Mouse (Mus musculus) intestine, embryonic 15.5 days (tissue): ENCODE measurements around the gene Map2k3. TPM values are rescaled to one million over a fixed set of nuclear protein-coding genes. Genes with fewer than 3 reads are reported as not detected.
A peak's percentile ranks its signal among the peaks of the same experiment; 100 is the strongest.

Experiments
- ATAC-seq: fragments of 200-750 bp; cut with Nextera tagmentation; 2 replicates; pipeline ENCODE4 v1.8.0; 2017; ENCODE audit warnings: moderate TSS enrichment, moderate library complexity
- H3K27ac ChIP-seq: fragments of 300-500 bp; sonication (generic); 2 replicates; pipeline ENCODE4 v1.5.1; 2015; ENCODE audit warnings: mild to moderate bottlenecking, inconsistent platforms
- H3K27me3 ChIP-seq: fragments of 300-500 bp; sonication (generic); replicated peaks from 2 replicates; pipeline ENCODE4 v1.6.1; 2015; ENCODE audit warnings: inconsistent platforms
- H3K36me3 ChIP-seq: fragments of 300-500 bp; sonication (generic); 2 replicates; pipeline ENCODE4 v1.6.1; 2015; ENCODE audit warnings: inconsistent platforms
- H3K4me1 ChIP-seq: fragments of 300-500 bp; sonication (generic); replicated peaks from 2 replicates; pipeline ENCODE4 v1.6.1; 2015; ENCODE audit warnings: inconsistent platforms
- H3K4me2 ChIP-seq: fragments of 300-500 bp; sonication (generic); replicated peaks from 2 replicates; pipeline ENCODE4 v1.6.1; 2015; ENCODE audit warnings: mild to moderate bottlenecking, inconsistent platforms
- H3K4me3 ChIP-seq: fragments of 300-500 bp; sonication (generic); replicated peaks from 2 replicates; pipeline ENCODE4 v1.5.1; 2015; ENCODE audit warnings: inconsistent platforms
- H3K9ac ChIP-seq: fragments of 300-500 bp; sonication (generic); 2 replicates; pipeline ENCODE4 v1.6.1; 2015; ENCODE audit warnings: inconsistent platforms
- H3K9me3 ChIP-seq: fragments of 300-500 bp; sonication (generic); 2 replicates; pipeline ENCODE4 v1.6.1; 2016; ENCODE audit warnings: inconsistent platforms
- WGBS: fragments of 180-500 bp; shearing (Covaris S2); methylation state at CpG from one replicate; pipeline ENCODE4 v1.1.7; 2015; 5-methylcytosine and 5-hydroxymethylcytosine counted together
- polyA plus RNA-seq: library from polyadenylated mRNA; unstranded; fragments of >200 nt; fragmentation: Nextera tagmentation; extraction: Ambion mirVana; gene quantifications from 2 replicates; pipeline ENCODE4 v1.2.1, GENCODE M21; 2015

Gene Map2k3
- polyA plus RNA-seq, 1 experiment from 2014 or later = 127 TPM

- peaks cover 51% of the 10 kb centered on the region for H3K4me1 ChIP-seq
- H3K36me3 ChIP-seq = no peaks in the 10 kb centered on the region
- peak overlapping the region; percentile 95 for H3K4me3 ChIP-seq
- no peaks in the 10 kb centered on the region for H3K9me3 ChIP-seq
- ATAC-seq = peak; percentile 13
- H3K9ac ChIP-seq = peak overlapping the region; percentile 57
- no peaks in the 10 kb centered on the region for H3K27me3 ChIP-seq
- 2% methylated on average over 30 of the region's 30 CpGs for WGBS
- peak overlapping the region; percentile 77 for H3K4me2 ChIP-seq
- no peak overlapping the region for H3K27ac ChIP-seq
These were observed 458 bp upstream of the Map2k3 start for GRCm38 (mm10) chr11:60931282-60931868.

DNA sequence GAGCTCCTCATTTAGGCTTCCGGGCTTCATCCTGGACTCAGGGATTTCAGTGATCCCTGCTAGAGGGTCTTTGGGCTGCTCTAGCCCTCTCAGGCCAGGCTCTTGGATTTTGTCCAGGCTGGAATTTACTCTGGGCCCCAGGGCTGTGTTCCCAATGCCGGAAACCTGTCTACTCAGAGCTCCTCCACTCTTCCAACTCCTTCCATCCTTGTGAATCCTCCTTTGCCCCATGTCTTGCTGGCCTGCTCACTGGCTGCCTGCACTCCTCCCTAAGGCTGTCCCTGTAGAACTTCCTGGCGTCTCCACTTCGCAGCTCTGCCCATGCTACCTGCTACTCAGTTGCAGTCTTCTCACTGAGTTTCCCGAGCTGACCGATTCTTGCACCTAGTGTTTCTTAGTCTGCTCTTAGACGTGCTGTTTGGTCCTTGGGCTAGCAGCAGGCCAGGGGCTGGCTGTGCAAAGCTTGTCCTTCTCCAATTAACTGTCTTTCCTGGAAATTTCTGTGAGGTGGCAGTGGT is 729 bp downstream of the Map2k3 start:
- Histone ChIP-seq H3K4me1 (peaks cover 51% of the 10 kb centered on the region), H3K36me3 (no peaks in the 10 kb centered on the region), H3K9ac (peak overlapping the region; percentile 95), H3K4me2 (peak overlapping the region; percentile 76), H3K27ac (peak overlapping the region; percentile 82), H3K9me3 (no peaks in the 10 kb centered on the region), H3K4me3 (peak overlapping the region; percentile 95), H3K27me3 (no peaks in the 10 kb centered on the region)
- ATAC-seq = 0 out of 2 replicates have a peak, but pooled peaks have one; percentile 3
- WGBS = 2% methylated on average over 7 of the region's 7 CpGs

DNA sequence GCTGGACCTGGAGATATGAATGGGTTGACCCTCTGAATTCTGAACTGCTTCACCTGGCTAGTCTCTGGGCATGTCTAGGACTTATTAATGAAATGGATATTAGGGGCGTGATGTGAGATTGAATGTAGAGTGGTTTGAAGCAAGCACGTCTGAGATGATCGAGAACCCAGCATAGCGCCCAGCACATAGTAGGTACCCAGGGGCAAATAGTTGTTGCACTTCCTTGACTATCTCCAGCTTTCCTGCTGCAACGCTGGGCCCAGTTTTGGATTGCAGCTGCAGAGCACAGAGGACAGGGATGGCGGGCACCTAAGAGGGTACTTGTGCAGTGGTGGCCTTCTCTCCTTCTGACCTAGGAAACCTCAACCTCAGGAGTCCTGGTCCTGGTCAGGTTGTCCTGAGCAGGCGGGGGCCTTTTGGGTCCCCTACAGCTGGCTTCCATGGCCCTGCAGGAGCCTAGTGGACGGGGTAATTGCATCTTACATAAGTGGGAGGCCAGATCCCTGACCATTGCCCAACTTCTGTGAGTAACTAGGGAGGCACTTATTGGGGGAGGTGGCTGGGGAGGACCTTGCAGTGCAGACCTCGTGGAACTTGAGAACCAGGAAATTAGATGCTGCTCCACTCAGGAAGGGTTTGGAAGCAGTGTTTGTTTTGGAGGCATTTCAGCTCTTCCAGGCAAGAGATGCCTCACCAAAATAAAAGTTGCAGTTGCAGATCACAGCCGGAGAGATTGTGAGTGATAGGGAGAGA is 1.5 kb downstream of the Map2k3 start:
- no peak for ATAC-seq
- Histone ChIP-seq H3K36me3 (no peaks in the 10 kb centered on the region), H3K9ac (peak overlapping the region; percentile 95), H3K4me3 (peak overlapping the region; percentile 95), H3K27me3 (no peaks in the 10 kb centered on the region), H3K4me2 (peak overlapping the region; percentile 76), H3K4me1 (peaks cover 57% of the 10 kb centered on the region), H3K27ac (no peak overlapping the region), H3K9me3 (no peaks in the 10 kb centered on the region)
- 72% methylated on average over 10 of the region's 10 CpGs for WGBS

- Histone ChIP-seq H3K9ac (0 out of 2 replicates have a peak overlapping the region, but pooled peaks have one; percentile 13), H3K4me2 (peak overlapping the region; percentile 49), H3K4me1 (peaks cover 57% of the 10 kb centered on the region), H3K36me3 (no peaks in the 10 kb centered on the region), H3K9me3 (no peaks in the 10 kb centered on the region), H3K4me3 (no peak overlapping the region), H3K27ac (peak overlapping the region; percentile 67), H3K27me3 (no peaks in the 10 kb centered on the region)
- ATAC-seq = no peak
- WGBS = 64% methylated on average over 2 of the region's 2 CpGs
These were observed 3.0 kb downstream of the Map2k3 start for GRCm38 (mm10) chr11:60934795-60935194.

DNA sequence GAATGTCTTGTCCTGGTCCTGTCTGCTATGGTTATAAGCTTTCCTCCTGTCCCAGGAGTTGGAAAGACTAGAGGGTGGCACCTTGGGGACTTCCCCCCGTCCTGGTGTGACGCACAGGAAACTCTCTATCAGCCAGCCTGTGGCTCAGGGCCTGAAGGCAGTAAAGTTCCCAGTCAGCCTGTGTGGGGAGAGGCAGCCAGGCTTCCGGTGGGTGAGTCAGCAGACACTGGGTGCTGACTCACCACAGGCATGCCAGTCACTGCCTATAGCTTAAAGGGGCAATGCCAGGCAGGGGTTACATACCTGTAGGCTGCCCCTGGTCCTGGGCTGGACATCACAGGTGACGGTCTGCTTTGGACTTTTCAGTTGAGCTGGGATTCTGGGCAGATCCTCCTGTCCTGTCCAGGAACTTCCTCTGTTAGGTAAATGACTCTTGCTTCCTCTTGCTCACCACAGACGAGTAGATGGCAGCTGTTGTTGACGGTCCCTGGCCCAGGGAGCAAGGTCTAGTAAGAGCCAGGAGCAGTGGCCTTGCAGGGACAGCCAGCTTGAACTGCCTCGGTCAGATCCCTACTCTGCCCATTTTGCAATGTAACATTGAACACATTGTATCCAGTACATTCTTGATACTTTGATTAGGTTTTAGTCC is 3.6 kb downstream of the Map2k3 start:
- peak; percentile 63 for ATAC-seq
- Histone ChIP-seq H3K9ac (0 out of 2 replicates have a peak overlapping the region, but pooled peaks have one; percentile 13), H3K27ac (peak overlapping the region; percentile 67), H3K9me3 (no peaks in the 10 kb centered on the region), H3K4me1 (peaks cover 57% of the 10 kb centered on the region), H3K4me2 (peak overlapping the region; percentile 49), H3K36me3 (no peaks in the 10 kb centered on the region), H3K4me3 (no peak overlapping the region), H3K27me3 (no peaks in the 10 kb centered on the region)
- WGBS = 52% methylated on average over 7 of the region's 7 CpGs

- H3K4me2 ChIP-seq = peak overlapping the region; percentile 49; the same call in 1 of the 2 replicates
- H3K9ac ChIP-seq = no peak overlapping the region
- no peaks in the 10 kb centered on the region for H3K9me3 ChIP-seq
- H3K36me3 ChIP-seq = no peaks in the 10 kb centered on the region
- peak overlapping the region; percentile 67 for H3K27ac ChIP-seq
- ATAC-seq = no peak
- H3K4me1 ChIP-seq = peaks cover 57% of the 10 kb centered on the region
- H3K4me3 ChIP-seq = no peak overlapping the region
- 72% methylated on average over 4 of the region's 4 CpGs for WGBS
- no peaks in the 10 kb centered on the region for H3K27me3 ChIP-seq
These were observed 4.1 kb downstream of the Map2k3 start for GRCm38 (mm10) chr11:60935975-60936373.

DNA sequence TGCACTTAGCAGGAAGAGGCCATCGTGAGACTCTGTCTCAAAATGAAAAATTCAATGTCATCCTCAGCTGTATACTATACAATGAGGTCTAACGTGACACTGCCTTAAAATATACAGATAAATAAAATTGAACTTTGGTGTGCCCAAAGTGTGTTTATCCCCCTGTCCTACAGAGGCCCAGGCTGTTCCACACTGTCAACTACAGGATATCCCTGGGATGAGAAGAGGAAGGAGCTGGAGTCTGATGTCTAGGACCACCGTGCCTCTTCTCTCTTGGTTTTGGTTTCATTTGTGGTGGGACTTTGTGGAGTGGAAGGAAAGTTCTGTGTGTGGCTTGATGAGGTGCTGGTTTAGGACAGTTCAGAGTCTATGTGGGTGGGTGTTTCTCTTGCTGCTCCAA is 5.8 kb downstream of the Map2k3 start:
- peaks cover 64% of the 10 kb centered on the region for H3K4me1 ChIP-seq
- no peak overlapping the region for H3K4me3 ChIP-seq
- 0 out of 2 replicates have a peak, but pooled peaks cover under 1% of the 10 kb centered on the region for H3K36me3 ChIP-seq
- WGBS = 76% methylated on average over 3 of the region's 3 CpGs
- no peak overlapping the region for H3K27ac ChIP-seq
- no peak overlapping the region for H3K4me2 ChIP-seq
- no peaks in the 10 kb centered on the region for H3K9me3 ChIP-seq
- H3K27me3 ChIP-seq = no peaks in the 10 kb centered on the region
- no peak overlapping the region for H3K9ac ChIP-seq
- no peak for ATAC-seq

GRCm38 (mm10) chr11:60939487-60939886 is 7.7 kb downstream of the Map2k3 start:
- Histone ChIP-seq H3K4me1 (peaks cover 48% of the 10 kb centered on the region), H3K9me3 (no peaks in the 10 kb centered on the region), H3K36me3 (peaks cover 15% of the 10 kb centered on the region), H3K4me3 (no peak overlapping the region), H3K27ac (no peak overlapping the region), H3K9ac (no peak overlapping the region), H3K4me2 (no peak overlapping the region), H3K27me3 (no peaks in the 10 kb centered on the region)
- WGBS = 95% methylated on average over 3 of the region's 3 CpGs
- ATAC-seq = no peak

GRCm38 (mm10) chr11:60940501-60940900 is 8.7 kb downstream of the Map2k3 start:
- no peak for ATAC-seq
- Histone ChIP-seq H3K9ac (no peak overlapping the region), H3K4me3 (no peak overlapping the region), H3K9me3 (no peaks in the 10 kb centered on the region), H3K27ac (peak overlapping the region; percentile 34; the same call in 1 of the 2 replicates), H3K27me3 (no peaks in the 10 kb centered on the region), H3K4me1 (peaks cover 40% of the 10 kb centered on the region), H3K36me3 (peaks cover 23% of the 10 kb centered on the region), H3K4me2 (no peak overlapping the region)
- WGBS = 80% methylated on average over 5 of the region's 5 CpGs

DNA sequence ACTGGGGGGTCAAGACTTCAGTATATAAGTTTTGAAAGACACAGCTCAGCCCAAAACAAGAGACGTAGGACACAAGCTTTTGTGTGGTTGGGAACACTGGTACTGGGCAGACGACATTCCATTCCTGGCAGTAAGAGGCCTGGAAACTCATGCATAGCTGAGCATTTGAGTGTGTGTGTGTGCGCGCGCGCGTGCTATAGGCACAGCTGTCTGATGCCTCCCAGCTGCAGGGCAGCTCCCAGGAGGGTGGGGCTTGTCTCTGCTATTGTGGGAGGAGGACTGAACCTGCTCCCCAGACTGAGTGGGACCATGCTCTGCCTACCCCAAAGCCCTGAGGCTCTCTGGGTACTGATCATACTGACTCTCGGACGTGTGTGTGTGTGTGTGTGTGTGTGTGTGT is 9.5 kb downstream of the Map2k3 start:
- 15% methylated on average over 9 of the region's 9 CpGs for WGBS

GRCm38 (mm10) chr11:60942263-60943015 is 10.6 kb downstream of the Map2k3 start:
- H3K36me3 ChIP-seq = peaks cover 40% of the 10 kb centered on the region

More for the DNA sequence above, 9.5 kb downstream of the Map2k3 start:
- no peak overlapping the region for H3K4me3 ChIP-seq
- peaks cover 30% of the 10 kb centered on the region for H3K36me3 ChIP-seq
- H3K27ac ChIP-seq = no peak overlapping the region
- H3K27me3 ChIP-seq = no peaks in the 10 kb centered on the region
- H3K4me1 ChIP-seq = peaks cover 36% of the 10 kb centered on the region
- H3K4me2 ChIP-seq = peak overlapping the region; percentile 9; the same call in 1 of the 2 replicates
- ATAC-seq = peak; percentile 77
- no peaks in the 10 kb centered on the region for H3K9me3 ChIP-seq
- H3K9ac ChIP-seq = no peak overlapping the region

More at GRCm38 (mm10) chr11:60942263-60943015, 10.6 kb downstream of the Map2k3 start:
- peak overlapping the region; percentile 26; the same call in 1 of the 2 replicates for H3K4me2 ChIP-seq
- no peak overlapping the region for H3K4me3 ChIP-seq
- WGBS = 81% methylated on average over 9 of the region's 9 CpGs
- peak; percentile 80 for ATAC-seq
- H3K27ac ChIP-seq = 0 out of 2 replicates have a peak overlapping the region, but pooled peaks have one; percentile 11
- no peaks in the 10 kb centered on the region for H3K9me3 ChIP-seq
- H3K27me3 ChIP-seq = no peaks in the 10 kb centered on the region
- no peak overlapping the region for H3K9ac ChIP-seq
- peaks cover 30% of the 10 kb centered on the region for H3K4me1 ChIP-seq
